Mouse (Mus musculus): ENCODE results near the gene Fezf1.

DNA sequence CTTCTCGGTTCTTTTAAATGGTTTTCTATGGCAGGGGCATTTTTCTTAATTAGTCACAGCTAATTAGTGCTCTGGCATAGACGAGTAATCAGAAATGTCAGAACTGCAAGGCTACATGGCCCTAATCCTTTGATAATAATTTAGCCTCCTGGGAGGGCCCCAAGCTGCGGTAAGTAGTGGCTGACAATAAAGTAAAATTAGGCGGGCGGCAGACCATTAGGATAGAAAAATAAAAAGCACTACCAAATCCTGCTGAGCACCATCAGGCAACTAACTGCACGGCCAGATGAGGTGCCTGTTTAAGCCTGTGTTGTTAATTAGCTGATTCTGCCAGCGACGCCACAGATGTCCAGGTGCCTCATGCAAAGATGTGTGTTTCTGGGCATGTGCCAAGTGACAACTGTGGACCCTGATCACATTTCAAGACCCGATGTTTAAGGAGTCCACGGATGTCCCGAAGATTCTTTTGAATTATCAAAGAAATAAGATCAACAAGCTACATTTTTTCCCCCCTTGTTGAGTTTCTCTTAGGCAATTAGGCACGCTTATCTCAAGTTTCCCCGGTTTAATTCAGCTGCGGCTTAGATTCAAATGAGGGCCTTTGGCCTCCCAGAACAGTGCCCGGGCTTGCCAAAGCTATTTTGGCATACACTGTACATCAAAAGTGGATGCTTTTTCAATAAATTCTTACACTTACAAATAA is 32.8 kb upstream of the Fezf1 start:
- TF ChIP-seq CTCF (IDR thresholded peaks at IDR 0.05; ENCODE audit: borderline replicate concordance, control insufficient read depth, extremely low read depth, insufficient read depth, low read length, poor library complexity): no peak
- no peak for TF ChIP-seq POLR2A (IDR thresholded peaks at IDR 0.05; ENCODE audit: control insufficient read depth, extremely low read depth, insufficient read depth, low read length, poor library complexity)

Measured in thymus, adult 2 months (tissue).